In the genomic region with DNA sequence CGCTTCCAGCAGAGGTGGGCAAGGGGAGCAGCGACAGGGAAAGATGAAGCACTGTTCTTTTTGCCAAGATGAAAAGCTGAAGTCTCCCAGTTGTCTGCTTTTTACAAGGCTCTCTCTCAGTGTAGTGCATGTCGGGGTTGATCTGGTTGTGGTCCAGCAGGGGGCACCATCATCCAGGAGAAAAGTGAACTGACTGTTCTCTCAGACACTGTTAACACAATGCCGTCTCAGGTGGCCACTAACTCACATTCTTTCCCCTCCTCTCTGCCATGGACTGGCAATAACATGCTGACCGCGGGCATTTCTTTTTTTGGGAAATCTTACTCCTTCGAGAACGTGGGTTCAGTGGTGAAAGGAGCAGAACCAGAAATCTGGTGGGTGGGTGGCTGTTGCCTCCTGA, we compare ENCODE assay signal across 9 mouse cellular contexts. TPM values are rescaled to one million over a fixed set of nuclear protein-coding genes. Genes with fewer than 3 reads are reported as not detected.
DNase-seq lines count a peak whose midpoint lies in the region; ATAC-seq and TF ChIP-seq lines count a peak whose summit lies in the region.
"Had no signal": no experiment of that assay in that cellular context is flagged by ENCODE, and none has a peak within 500 bp of the region (broad histone marks: within the 10 kb centered on the region; RNA-seq: fewer than 3 reads in every experiment).

No protein-coding gene starts in this region.

- peak; percentile 88 for TF ChIP-seq CTCF in bone marrow, adult 2 months (IDR thresholded peaks at IDR 0.05; ENCODE audit: control insufficient read depth, insufficient read depth, low read length)

- no peaks in the 10 kb centered on the region for H3K9me3 ChIP-seq in forebrain, embryonic 10.5 days
- peaks cover 5% of the 10 kb centered on the region; the same call in 1 of the 2 replicates for H3K9me3 ChIP-seq in heart, embryonic 16.5 days (replicated peaks; ENCODE audit: control insufficient read depth, low read length)
- no peaks in the 10 kb centered on the region for H3K9me3 ChIP-seq in liver, embryonic 12.5 days (replicated peaks)
- no peaks in the 10 kb centered on the region for H3K9me3 ChIP-seq in stomach, embryonic 15.5 days
- H3K9me3 ChIP-seq: embryonic facial prominence, embryonic 12.5 days had no signal

- no peak overlapping the region for H3K4me2 ChIP-seq in heart, embryonic 16.5 days (ENCODE audit: low read depth, low read length)
- H3K4me2 ChIP-seq in liver, embryonic 12.5 days, result no peak overlapping the region
- H3K4me2 ChIP-seq in stomach, embryonic 15.5 days, result no peak overlapping the region
- H3K4me2 ChIP-seq: embryonic facial prominence, embryonic 12.5 days had no signal

- no peak overlapping the region for H3K9ac ChIP-seq in heart, embryonic 16.5 days (ENCODE audit: low read length)
- no peak overlapping the region for H3K9ac ChIP-seq in liver, embryonic 12.5 days
- no peak overlapping the region for H3K9ac ChIP-seq in stomach, embryonic 15.5 days
- H3K9ac ChIP-seq: embryonic facial prominence, embryonic 12.5 days had no signal

- no peaks in the 10 kb centered on the region for H3K27me3 ChIP-seq in forebrain, embryonic 10.5 days (ENCODE audit: poor library complexity, severe bottlenecking)
- H3K27me3 ChIP-seq in heart, embryonic 16.5 days (ENCODE audit: control insufficient read depth, insufficient read depth, low read length), result no peaks in the 10 kb centered on the region
- H3K27me3 ChIP-seq in liver, embryonic 12.5 days (replicated peaks), result no peaks in the 10 kb centered on the region
- H3K27me3 ChIP-seq in stomach, embryonic 15.5 days (replicated peaks), result no peaks in the 10 kb centered on the region
- H3K27me3 ChIP-seq: embryonic facial prominence, embryonic 12.5 days had no signal

- peak; percentile 89 for DNase-seq in CD4-positive, CD25-positive, alpha-beta regulatory T cell, adult 2 months (ENCODE audit: low read depth, low spot score)
- DNase-seq in forebrain, embryonic 10.5 days (ENCODE audit: extremely low spot score, low spot score), result peak; percentile 75
- DNase-seq in kidney, postnatal 14 days, result peak; percentile 84
- DNase-seq in neural tube, embryonic 10.5 days (ENCODE audit: extremely low spot score, low spot score), result peak; percentile 70

- peaks cover 97% of the 10 kb centered on the region for H3K36me3 ChIP-seq in forebrain, embryonic 10.5 days (replicated peaks)
- H3K36me3 ChIP-seq in heart, embryonic 16.5 days (ENCODE audit: control insufficient read depth, insufficient read depth), result peaks cover 58% of the 10 kb centered on the region
- peaks cover 91% of the 10 kb centered on the region for H3K36me3 ChIP-seq in liver, embryonic 12.5 days
- peaks cover 72% of the 10 kb centered on the region for H3K36me3 ChIP-seq in stomach, embryonic 15.5 days

- H3K4me3 ChIP-seq in bone marrow, adult 2 months (replicated peaks; ENCODE audit: control insufficient read depth, low read depth, low read length), result no peak overlapping the region
- no peak overlapping the region for H3K4me3 ChIP-seq in forebrain, embryonic 10.5 days
- no peak overlapping the region for H3K4me3 ChIP-seq in heart, embryonic 16.5 days (ENCODE audit: low read length)
- H3K4me3 ChIP-seq in liver, embryonic 12.5 days, result no peak overlapping the region
- no peak overlapping the region for H3K4me3 ChIP-seq in stomach, embryonic 15.5 days (replicated peaks)
- H3K4me3 ChIP-seq: embryonic facial prominence, embryonic 12.5 days had no signal

- peak; percentile 49; the same call in 1 of the 2 replicates for ATAC-seq in heart, embryonic 16.5 days (replicated peaks; ENCODE audit: extremely low read depth, insufficient read depth, low FRiP score)
- ATAC-seq in liver, embryonic 12.5 days, result 0 out of 2 replicates have a peak, but pooled peaks have one; percentile 53
- ATAC-seq in stomach, embryonic 15.5 days (ENCODE audit: insufficient read depth, low FRiP score, low read depth), result peak; percentile 57; the same call in 1 of the 2 replicates

- H3K27ac ChIP-seq in bone marrow, adult 2 months (ENCODE audit: control insufficient read depth, insufficient read depth, low read depth, low read length, poor library complexity), result no peak overlapping the region
- peak overlapping the region; percentile 25; the same call in 1 of the 2 replicates for H3K27ac ChIP-seq in forebrain, embryonic 10.5 days
- H3K27ac ChIP-seq in heart, embryonic 16.5 days (ENCODE audit: low read length), result no peak overlapping the region
- H3K27ac ChIP-seq in liver, embryonic 12.5 days, result no peak overlapping the region
- no peak overlapping the region for H3K27ac ChIP-seq in stomach, embryonic 15.5 days
- H3K27ac ChIP-seq: embryonic facial prominence, embryonic 12.5 days had no signal

- no peak for TF ChIP-seq POLR2A in bone marrow, adult 2 months (IDR thresholded peaks at IDR 0.05; ENCODE audit: borderline replicate concordance, control insufficient read depth, low read depth, low read length)

- H3K4me1 ChIP-seq in bone marrow, adult 2 months (ENCODE audit: control insufficient read depth, insufficient read depth, low read length), result no peaks in the 10 kb centered on the region
- H3K4me1 ChIP-seq in forebrain, embryonic 10.5 days, result no peaks in the 10 kb centered on the region
- no peaks in the 10 kb centered on the region for H3K4me1 ChIP-seq in heart, embryonic 16.5 days (ENCODE audit: control insufficient read depth, insufficient read depth, low read length)
- H3K4me1 ChIP-seq in liver, embryonic 12.5 days, result no peaks in the 10 kb centered on the region
- H3K4me1 ChIP-seq in stomach, embryonic 15.5 days, result no peaks in the 10 kb centered on the region
- H3K4me1 ChIP-seq: embryonic facial prominence, embryonic 12.5 days had no signal

- 45% methylated on average over 8 of the region's 8 CpGs for WGBS in bone marrow, adult 2 months
- WGBS in forebrain, embryonic 10.5 days, result 42% methylated on average over 8 of the region's 8 CpGs
- WGBS in heart, embryonic 16.5 days, result 42% methylated on average over 8 of the region's 8 CpGs
- WGBS in liver, embryonic 12.5 days (ENCODE audit: insufficient replicate concordance), result 35% methylated on average over 8 of the region's 8 CpGs
- 35% methylated on average over 8 of the region's 8 CpGs for WGBS in stomach, embryonic 15.5 days

RNA-seq across cellular contexts. Expression of a gene that starts 11.3 kb away (rescaled TPM):
- polyA plus RNA-seq in bone marrow, adult 2 months (2011; ENCODE audit: insufficient read depth, insufficient read length, low replicate concordance, missing spikeins), result 69.9 and 85.8 TPM in 2 replicates
- 490 and 511 TPM in 2 replicates for polyA plus RNA-seq in forebrain, embryonic 10.5 days (2016; fragmentation: Nextera tagmentation; extraction: Ambion mirVana)
- polyA plus RNA-seq in heart, embryonic 16.5 days (2015; fragmentation: Nextera tagmentation; extraction: Ambion mirVana), result 305 and 318 TPM in 2 replicates
- polyA plus RNA-seq in liver, embryonic 12.5 days (2016; fragmentation: Nextera tagmentation; extraction: Ambion mirVana), result 318 and 321 TPM in 2 replicates
- polyA plus RNA-seq in stomach, embryonic 15.5 days (2015; fragmentation: Nextera tagmentation; extraction: Ambion mirVana), result 284 and 306 TPM in 2 replicates

RNA-seq across cellular contexts. Expression of a gene that starts 13.9 kb away (rescaled TPM):
- 2.6 and 8.1 TPM in 2 replicates for polyA plus RNA-seq in bone marrow, adult 2 months (2011; ENCODE audit: insufficient read depth, insufficient read length, low replicate concordance, missing spikeins)
- polyA plus RNA-seq in forebrain, embryonic 10.5 days (2016; fragmentation: Nextera tagmentation; extraction: Ambion mirVana), result 16.8 and 19.0 TPM in 2 replicates
- polyA plus RNA-seq in heart, embryonic 16.5 days (2015; fragmentation: Nextera tagmentation; extraction: Ambion mirVana), result 28.9 and 29.5 TPM in 2 replicates
- 21.8 and 23.0 TPM in 2 replicates for polyA plus RNA-seq in liver, embryonic 12.5 days (2016; fragmentation: Nextera tagmentation; extraction: Ambion mirVana)
- polyA plus RNA-seq in stomach, embryonic 15.5 days (2015; fragmentation: Nextera tagmentation; extraction: Ambion mirVana), result 30.4 and 39.5 TPM in 2 replicates

RNA-seq across cellular contexts. Expression of a gene that starts 37.5 kb away (rescaled TPM):
- polyA plus RNA-seq in bone marrow, adult 2 months (2011; ENCODE audit: insufficient read depth, insufficient read length, low replicate concordance, missing spikeins), result 483 and 542 TPM in 2 replicates
- polyA plus RNA-seq in forebrain, embryonic 10.5 days (2016; fragmentation: Nextera tagmentation; extraction: Ambion mirVana), result 35.9 and 40.5 TPM in 2 replicates
- polyA plus RNA-seq in heart, embryonic 16.5 days (2015; fragmentation: Nextera tagmentation; extraction: Ambion mirVana), result 134 and 139 TPM in 2 replicates
- polyA plus RNA-seq in liver, embryonic 12.5 days (2016; fragmentation: Nextera tagmentation; extraction: Ambion mirVana), result 220 and 223 TPM in 2 replicates
- 215 and 219 TPM in 2 replicates for polyA plus RNA-seq in stomach, embryonic 15.5 days (2015; fragmentation: Nextera tagmentation; extraction: Ambion mirVana)

RNA-seq across cellular contexts. Expression of a gene that starts 47.8 kb away (rescaled TPM):
- 80.8 and 96.2 TPM in 2 replicates for polyA plus RNA-seq in bone marrow, adult 2 months (2011; ENCODE audit: insufficient read depth, insufficient read length, low replicate concordance, missing spikeins)
- 12.6 and 13.0 TPM in 2 replicates for polyA plus RNA-seq in forebrain, embryonic 10.5 days (2016; fragmentation: Nextera tagmentation; extraction: Ambion mirVana)
- polyA plus RNA-seq in heart, embryonic 16.5 days (2015; fragmentation: Nextera tagmentation; extraction: Ambion mirVana), result 40.1 and 46.0 TPM in 2 replicates
- 105 and 109 TPM in 2 replicates for polyA plus RNA-seq in liver, embryonic 12.5 days (2016; fragmentation: Nextera tagmentation; extraction: Ambion mirVana)
- polyA plus RNA-seq in stomach, embryonic 15.5 days (2015; fragmentation: Nextera tagmentation; extraction: Ambion mirVana), result 23.9 and 26.8 TPM in 2 replicates
